Mouse (Mus musculus) liver, adult 2 months (tissue): Measurements from ENCODE around the gene Fam207a.

Experiments
- CTCF ChIP-seq: fragments of 200-500 bp; IDR thresholded peaks from 2 replicates; pipeline ENCODE4 v1.5.1; 2011; ENCODE audit warnings: low read depth, low read length, control low read depth
- POLR2A ChIP-seq: fragments of 200-500 bp; IDR thresholded peaks from 2 replicates; pipeline ENCODE4 v1.6.1; 2011; ENCODE audit warnings: low read length, control low read depth; ENCODE audit not compliant: insufficient read depth; ENCODE audit errors: extremely low read depth

- TF ChIP-seq CTCF, result no peak
- no peak for TF ChIP-seq POLR2A
Observed at GRCm38 (mm10) chr10:77481814-77482213, 33.8 kb downstream of the Fam207a start.
